Mouse (Mus musculus) CH12.LX (cell line): ENCODE measurements around the gene Ankrd24. TPM values are rescaled to one million over a fixed set of nuclear protein-coding genes. Genes with fewer than 3 reads are reported as not detected.

ENCODE experiments used
- DNase-seq: peaks from one replicate; pipeline ENCODE4 v3.0.0-alpha.2; 2013; ENCODE audit errors: extremely low read depth
- H3K27ac ChIP-seq: 2 replicates; pipeline ENCODE4 v1.5.1; 2012; ENCODE audit warnings: low read depth, mild to moderate bottlenecking, control low read depth, moderate library complexity; ENCODE audit not compliant: insufficient read depth
- H3K27me3 ChIP-seq: replicated peaks from 2 replicates; pipeline ENCODE3; 2012; ENCODE audit warnings: inconsistent platforms
- H3K36me3 ChIP-seq, 2 experiments: replicated peaks in 1 of 2; 2 replicates each; pipeline versions ENCODE3 to v1.6.1; 2012; ENCODE audit warnings: inconsistent platforms in 1 of 2, low read length in 1 of 2, mild to moderate bottlenecking in 1 of 2, mixed read lengths in 1 of 2, moderate library complexity in 1 of 2; ENCODE audit not compliant: control insufficient read depth in 1 of 2, insufficient read depth in 1 of 2
- H3K4me1 ChIP-seq, 2 experiments: 2 replicates each; pipeline ENCODE4 v1.6.1; 2012; ENCODE audit warnings: inconsistent platforms in 1 of 2, moderate library complexity in 1 of 2; ENCODE audit not compliant: insufficient read depth in 2 of 2, control insufficient read depth in 1 of 2
- H3K4me2 ChIP-seq: 2 replicates; pipeline ENCODE4 v1.6.1; 2012; ENCODE audit warnings: low read depth, mild to moderate bottlenecking, control low read depth; ENCODE audit not compliant: poor library complexity, insufficient read depth, severe bottlenecking
- H3K4me3 ChIP-seq, 3 experiments: fragments of 150-350 bp in 1 of 3; sonication (generic) in 1 of 3; replicated peaks in 1 of 3; 2 replicates each; pipeline versions ENCODE3 to v1.5.1; 2011 to 2012; ENCODE audit warnings: low read depth in 2 of 3, low read length in 2 of 3, mild to moderate bottlenecking in 2 of 3, moderate library complexity in 2 of 3, control low read depth in 1 of 3, improper control_type of control experiment in 1 of 3, inconsistent platforms in 1 of 3, mixed read lengths in 1 of 3; ENCODE audit not compliant: poor library complexity in 1 of 3
- H3K79me2 ChIP-seq: replicated peaks from 2 replicates; pipeline ENCODE4 v1.6.1; 2012; ENCODE audit warnings: mild to moderate bottlenecking, moderate library complexity; ENCODE audit not compliant: control insufficient read depth, poor library complexity, insufficient read depth, severe bottlenecking; ENCODE audit errors: extremely low read depth
- H3K9ac ChIP-seq: 2 replicates; pipeline ENCODE4 v1.6.1; 2012; ENCODE audit warnings: low read depth, mild to moderate bottlenecking, control low read depth, moderate library complexity; ENCODE audit not compliant: insufficient read depth
- H3K9me3 ChIP-seq: replicated peaks from 2 replicates; pipeline ENCODE3; 2012; ENCODE audit warnings: low read length, inconsistent platforms, mixed read lengths
- CHD1 ChIP-seq: IDR thresholded peaks from 2 replicates; pipeline ENCODE4 v1.6.1; 2012; ENCODE audit warnings: low read depth, low read length, improper control_type of control experiment, inconsistent platforms
- CHD2 ChIP-seq: IDR thresholded peaks from 2 replicates; pipeline ENCODE4 v1.6.1; 2011; ENCODE audit warnings: low read length, improper control_type of control experiment
- CTCF ChIP-seq, 2 experiments: IDR thresholded peaks in 1 of 2; conservative IDR thresholded peaks in 1 of 2; 2 replicates each; pipeline ENCODE4 v1.5.1; 2011 to 2012; ENCODE audit warnings: low read depth in 2 of 2, low read length in 2 of 2, improper control_type of control experiment in 1 of 2, inconsistent platforms in 1 of 2, mild to moderate bottlenecking in 1 of 2, moderate library complexity in 1 of 2
- ELF1 ChIP-seq: IDR thresholded peaks from 2 replicates; pipeline ENCODE4 v1.6.1; 2014; ENCODE audit warnings: low read depth, mild to moderate bottlenecking, inconsistent platforms, low read length, improper control_type of control experiment
- EP300 ChIP-seq: IDR thresholded peaks from 2 replicates; pipeline ENCODE4 v1.6.1; 2011; ENCODE audit warnings: low read length, improper control_type of control experiment
- ETS1 ChIP-seq: conservative IDR thresholded peaks from 2 replicates; pipeline ENCODE4 v1.6.1; 2012; ENCODE audit warnings: low read depth, mild to moderate bottlenecking, inconsistent platforms, low read length, improper control_type of control experiment, moderate library complexity
- GABPA ChIP-seq: IDR thresholded peaks from 2 replicates; pipeline ENCODE4 v1.6.1; 2012; ENCODE audit warnings: low read depth, low read length, improper control_type of control experiment, inconsistent platforms; ENCODE audit not compliant: insufficient replicate concordance
- JUN ChIP-seq: IDR thresholded peaks from 2 replicates; pipeline ENCODE4 v1.6.1; 2011; ENCODE audit warnings: low read depth, mild to moderate bottlenecking, low read length, improper control_type of control experiment, moderate library complexity; ENCODE audit not compliant: insufficient read depth
- JUND ChIP-seq: conservative IDR thresholded peaks from 2 replicates; pipeline ENCODE4 v1.6.1; 2011; ENCODE audit warnings: low read depth, low read length, improper control_type of control experiment
- MAFK ChIP-seq: IDR thresholded peaks from 2 replicates; pipeline ENCODE4 v1.6.1; 2011; ENCODE audit warnings: low read length, improper control_type of control experiment; ENCODE audit not compliant: insufficient replicate concordance
- MAZ ChIP-seq: IDR thresholded peaks from 2 replicates; pipeline ENCODE4 v1.6.1; 2012; ENCODE audit warnings: low read depth, mild to moderate bottlenecking, inconsistent platforms, low read length, improper control_type of control experiment, moderate library complexity
- MXI1 ChIP-seq: IDR thresholded peaks from 2 replicates; pipeline ENCODE4 v1.6.1; 2011; ENCODE audit warnings: mild to moderate bottlenecking, low read depth, low read length, improper control_type of control experiment
- MYC ChIP-seq: IDR thresholded peaks from 2 replicates; pipeline ENCODE4 v1.6.1; 2011; ENCODE audit warnings: low read depth, mild to moderate bottlenecking, improper control_type of control experiment, low read length
- NELFE ChIP-seq: IDR thresholded peaks from 2 replicates; pipeline ENCODE4 v1.6.1; 2011; ENCODE audit warnings: low read depth, low read length, improper control_type of control experiment
- NRF1 ChIP-seq: IDR thresholded peaks from 2 replicates; pipeline ENCODE4 v1.6.1; 2014; ENCODE audit warnings: low read depth, mild to moderate bottlenecking, inconsistent platforms, low read length, improper control_type of control experiment, moderate library complexity
- PAX5 ChIP-seq: IDR thresholded peaks from 2 replicates; pipeline ENCODE4 v1.6.1; 2012; ENCODE audit warnings: low read length, inconsistent platforms, mixed read lengths
- POLR2A ChIP-seq: IDR thresholded peaks from 2 replicates; pipeline ENCODE4 v1.6.1; 2011; ENCODE audit warnings: low read depth, mild to moderate bottlenecking, improper control_type of control experiment, low read length
- POLR2AphosphoS2 ChIP-seq: IDR thresholded peaks from 2 replicates; pipeline ENCODE4 v1.6.1; 2011; ENCODE audit warnings: low read depth, low read length, improper control_type of control experiment
- RAD21 ChIP-seq: IDR thresholded peaks from 2 replicates; pipeline ENCODE4 v1.6.1; 2011; ENCODE audit warnings: low read depth, mild to moderate bottlenecking, low read length, improper control_type of control experiment, moderate library complexity
- RCOR1 ChIP-seq: conservative IDR thresholded peaks from 2 replicates; pipeline ENCODE4 v1.6.1; 2012; ENCODE audit warnings: low read depth, mild to moderate bottlenecking, inconsistent platforms, low read length, improper control_type of control experiment
- SMC3 ChIP-seq: IDR thresholded peaks from 2 replicates; pipeline ENCODE4 v1.6.1; 2011; ENCODE audit warnings: low read depth, low read length, improper control_type of control experiment
- TBP ChIP-seq: conservative IDR thresholded peaks from 2 replicates; pipeline ENCODE4 v1.6.1; 2011; ENCODE audit warnings: low read depth, low read length, improper control_type of control experiment
- TCF12 ChIP-seq: IDR thresholded peaks from 2 replicates; pipeline ENCODE4 v1.6.1; 2014; ENCODE audit warnings: low read depth, mild to moderate bottlenecking, inconsistent platforms, low read length, improper control_type of control experiment
- UBTF ChIP-seq: IDR thresholded peaks from 2 replicates; pipeline ENCODE4 v1.6.1; 2012; ENCODE audit warnings: low read depth, mild to moderate bottlenecking, inconsistent platforms, low read length, improper control_type of control experiment, moderate library complexity
- USF2 ChIP-seq: conservative IDR thresholded peaks from 2 replicates; pipeline ENCODE4 v1.6.1; 2011; ENCODE audit warnings: low read depth, low read length, improper control_type of control experiment
- ZC3H11A ChIP-seq: IDR thresholded peaks from 2 replicates; pipeline ENCODE4 v1.6.1; 2012; ENCODE audit warnings: low read depth, mild to moderate bottlenecking, inconsistent platforms, low read length, improper control_type of control experiment
- ZKSCAN1 ChIP-seq: IDR thresholded peaks from 2 replicates; pipeline ENCODE4 v1.6.1; 2012; ENCODE audit warnings: low read depth, inconsistent platforms, low read length, improper control_type of control experiment, borderline replicate concordance
- ZMIZ1 ChIP-seq: IDR thresholded peaks from 2 replicates; pipeline ENCODE4 v1.6.1; 2012; ENCODE audit warnings: low read depth, mild to moderate bottlenecking, inconsistent platforms, low read length, improper control_type of control experiment
- ZNF384 ChIP-seq: IDR thresholded peaks from 2 replicates; pipeline ENCODE4 v1.6.1; 2012; ENCODE audit warnings: low read depth, low read length, improper control_type of control experiment, inconsistent platforms
- dilution Hi-C: fragments of 300-500 bp; cut with MboI; formaldehyde crosslinking; loops from 2 replicates; pipeline ENCODE4 v1.14.3; 2020; ENCODE audit warnings: low sequenced_read_pairs; ENCODE audit not compliant: extremely low pct_unique_long_range_greater_than_20kb, extremely low pct_ligation_motif_present
- in situ Hi-C: fragments of 300-500 bp; cut with MboI; formaldehyde crosslinking; loops from 3 replicates; pipeline ENCODE4 v1.14.3; 2019; ENCODE audit warnings: low sequenced_read_pairs, low pct_ligation_motif_present, low pct_unique_long_range_greater_than_20kb, mixed read lengths
- polyA plus RNA-seq: library from polyadenylated mRNA; unstranded; fragments of >175 nt; gene quantifications from 2 replicates; pipeline ENCODE4 v1.2.1, GENCODE M21; 2012; ENCODE audit warnings: low read depth; ENCODE audit not compliant: insufficient read length
- total RNA-seq, 2 experiments: library from RNA; depleted of rRNA; stranded (reverse); fragments of 300-350 nt in 1 of 2; fragments of >200 nt in 1 of 2; gene quantifications; 2 replicates each; pipeline ENCODE4 v1.2.3; 2012 to 2014

The Ankrd24 gene
- total and polyA plus RNA-seq, 3 experiments, result 3.7 to 5.4 (median 4.2) TPM

- TF ChIP-seq CHD1 (no peak), CTCF (conservative IDR thresholded peaks at IDR 0.05 in 1 of 2, IDR thresholded peaks at IDR 0.05 in 1 of 2; ENCODE audit: low read depth in 2 of 2, low read length in 2 of 2) (no peak), ELF1 (peak; percentile 30; the same call in 1 of the 2 replicates), EP300 (peak; percentile 19; the same call in 1 of the 2 replicates), MAZ (no peak), TBP (no peak)
These were observed 27.6 kb upstream of the Ankrd24 start, which contains the start of gene Tle6 (continued) for GRCm38 (mm10) chr10:81600738-81601203.

DNA sequence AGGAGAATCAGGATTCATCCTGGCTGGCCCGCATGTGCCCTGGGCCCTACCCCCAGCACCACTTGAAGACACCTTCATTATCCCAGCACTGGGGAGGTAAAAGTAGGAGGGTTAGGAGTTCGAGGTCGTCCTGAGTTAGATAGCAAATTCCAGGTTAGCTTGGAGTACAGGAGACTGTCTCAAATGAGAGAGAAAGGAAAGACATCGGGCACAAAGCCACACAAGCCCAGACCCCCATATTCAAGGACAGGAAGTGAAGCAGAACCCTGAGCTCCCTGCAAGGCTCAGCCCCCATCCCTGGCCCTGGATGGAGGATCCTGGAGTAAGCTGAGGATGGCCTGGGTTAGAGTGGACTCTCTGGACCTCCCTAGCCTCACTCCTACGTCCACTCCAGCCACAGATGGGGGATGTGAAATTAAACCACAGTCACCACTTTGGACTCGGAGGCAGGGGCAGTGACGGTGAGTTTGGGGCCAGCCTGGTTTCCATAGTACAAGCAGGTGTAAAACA is 26.9 kb upstream of the Ankrd24 start:
- no peaks in the 10 kb centered on the region for H3K36me3 ChIP-seq
- no peaks in the 10 kb centered on the region for H3K79me2 ChIP-seq
- H3K4me1 ChIP-seq, result peaks cover 22 to 29% of the 10 kb centered on the region in 2 experiments
- H3K9me3 ChIP-seq, result no peaks in the 10 kb centered on the region
- H3K9ac ChIP-seq, result no peak overlapping the region
- peak overlapping the region; percentile 25 for H3K4me2 ChIP-seq
- in situ Hi-C loops (loop anchor here (5.0 to 10.0 kb wide), 2 partner anchors 39 to 107 kb away; partner anchors contain the start of gene Ncln), dilution Hi-C loops (no loop called here)
- TF ChIP-seq MAZ, result no peak
- no peak for TF ChIP-seq MYC
- TF ChIP-seq MAFK, result no peak
- TF ChIP-seq NELFE, result no peak
- TF ChIP-seq ZC3H11A, result no peak
- TF ChIP-seq TCF12, result no peak
- TF ChIP-seq CTCF (conservative IDR thresholded peaks at IDR 0.05 in 1 of 2, IDR thresholded peaks at IDR 0.05 in 1 of 2; ENCODE audit: low read depth in 2 of 2, low read length in 2 of 2), result no peak
- no peak for TF ChIP-seq SMC3
- no peak for TF ChIP-seq ZKSCAN1
- no peak for TF ChIP-seq JUN
- TF ChIP-seq POLR2AphosphoS2, result no peak
- no peak for TF ChIP-seq PAX5
- no peak for TF ChIP-seq TBP
- no peak for TF ChIP-seq CHD1
- H3K27me3 ChIP-seq, result peaks cover 53% of the 10 kb centered on the region
- H3K4me3 ChIP-seq, result peak overlapping the region in 1 of 3 experiments; percentile 24
- no peak overlapping the region for H3K27ac ChIP-seq
- no peak for DNase-seq

DNA sequence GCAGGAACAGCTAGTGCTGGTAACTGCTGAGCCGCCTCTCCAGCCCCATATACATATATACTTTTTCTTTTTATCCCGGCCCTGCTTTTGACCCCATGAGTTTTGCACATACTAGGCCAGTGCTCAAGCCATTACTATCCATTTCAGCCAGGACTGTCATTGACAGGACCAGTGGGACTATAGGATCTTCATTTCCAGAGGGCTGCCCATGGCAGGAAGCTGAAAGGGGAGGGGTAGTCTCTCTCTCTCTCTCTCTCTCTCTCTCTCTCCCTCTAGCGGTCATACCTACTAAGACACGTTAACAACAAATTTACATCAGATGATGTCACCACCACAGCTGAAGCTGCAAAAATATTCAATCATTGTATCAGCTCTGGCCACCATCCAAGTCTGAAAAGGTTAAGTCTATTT is 25.6 kb upstream of the Ankrd24 start:
- Histone ChIP-seq H3K4me3 (no peak overlapping the region), H3K9ac (no peak overlapping the region), H3K4me2 (no peak overlapping the region), H3K79me2 (no peaks in the 10 kb centered on the region), H3K36me3 (peaks cover 0 to 4% of the 10 kb centered on the region in 2 experiments), H3K9me3 (no peaks in the 10 kb centered on the region), H3K27ac (no peak overlapping the region), H3K4me1 (peaks cover 19 to 35% of the 10 kb centered on the region in 2 experiments), H3K27me3 (peaks cover 44% of the 10 kb centered on the region)
- in situ Hi-C loops, result loop anchor here (5.0 to 10.0 kb wide), 2 partner anchors 40 to 108 kb away; partner anchors contain the start of gene Ncln
- peak; percentile 52 for DNase-seq
- dilution Hi-C loops, result no loop called here
- peak; percentile 45 for TF ChIP-seq ZNF384
- TF ChIP-seq NRF1, result no peak
- TF ChIP-seq UBTF, result no peak
- peak; percentile 27 for TF ChIP-seq SMC3
- peak; percentile 82 for TF ChIP-seq JUND
- peak; percentile 83 for TF ChIP-seq JUN
- TF ChIP-seq ELF1, result 0 out of 2 replicates have a peak, but pooled peaks have one; percentile 25
- TF ChIP-seq GABPA, result no peak
- peak; percentile 76; the same call in 1 of the 2 replicates for TF ChIP-seq MAZ
- TF ChIP-seq USF2, result no peak
- no peak for TF ChIP-seq ZKSCAN1
- TF ChIP-seq POLR2A, result no peak
- no peak for TF ChIP-seq ZMIZ1
- TF ChIP-seq CHD2, result no peak
- TF ChIP-seq RCOR1, result no peak
- no peak; the same call in none of the 2 replicates for TF ChIP-seq RAD21
- TF ChIP-seq MXI1, result no peak
- TF ChIP-seq ETS1, result peak; percentile 31; the same call in 1 of the 2 replicates
